Mouse (Mus musculus) retina, embryonic 14.5 days (tissue): Measurements from ENCODE around the gene Doc2g.
"Not testable (repeated sequence)": the region's sequence is repeated elsewhere in the genome, so short reads cannot be mapped to it uniquely, and the experiment has no call there.

ENCODE experiments used
- DNase-seq: peaks from one replicate; pipeline ENCODE4 v3.0.0-alpha.2; 2015; ENCODE audit warnings: low spot score

Gene Doc2g

GRCm38 (mm10) chr19:4003112-4003511, at the start of gene Doc2g:
Gene Doc2g (plus strand): TSS chr19:4003313.
- DNase-seq, result no peak

- DNase-seq, result no peak
Measured at GRCm38 (mm10) chr19:3955033-3955432, 48.1 kb upstream of the Doc2g start.

GRCm38 (mm10) chr19:3955804-3956203, 47.3 kb upstream of the Doc2g start:
- DNase-seq, result no peak

- DNase-seq, result not testable (repeated sequence)
Measured at GRCm38 (mm10) chr19:3957296-3958036, 45.6 kb upstream of the Doc2g start.

- no peak for DNase-seq
Measured at GRCm38 (mm10) chr19:3958470-3958869, 44.6 kb upstream of the Doc2g start, which contains the start of gene Aldh3b3. Gene Aldh3b3 (plus strand): TSS chr19:3958645.

GRCm38 (mm10) chr19:3959030-3959429, 44.1 kb upstream of the Doc2g start:
- DNase-seq, result no peak

- DNase-seq, result no peak
Measured at GRCm38 (mm10) chr19:3960211-3960610, 42.9 kb upstream of the Doc2g start.

- DNase-seq, result not testable (repeated sequence)
Measured at GRCm38 (mm10) chr19:3961805-3962204, 41.3 kb upstream of the Doc2g start.

- peak; percentile 48 for DNase-seq
Measured at GRCm38 (mm10) chr19:3962469-3962868, 40.6 kb upstream of the Doc2g start.

- no peak for DNase-seq
Measured at GRCm38 (mm10) chr19:3964030-3964429, 39.1 kb upstream of the Doc2g start.

- peak; percentile 54 for DNase-seq
Measured at GRCm38 (mm10) chr19:3966330-3967075, 36.6 kb upstream of the Doc2g start.

- DNase-seq, result no peak
Measured at GRCm38 (mm10) chr19:3967258-3967657, 35.9 kb upstream of the Doc2g start.

GRCm38 (mm10) chr19:3972229-3972628, 30.9 kb upstream of the Doc2g start, which contains the start of gene Aldh3b2:
Gene Aldh3b2 (plus strand): TSS chr19:3972328.
- no peak for DNase-seq

- DNase-seq, result not testable (repeated sequence)
Measured at GRCm38 (mm10) chr19:3974608-3975007, 28.5 kb upstream of the Doc2g start.

- DNase-seq, result no peak
Measured at GRCm38 (mm10) chr19:3975866-3976265, 27.2 kb upstream of the Doc2g start.

GRCm38 (mm10) chr19:3980309-3980708, 22.8 kb upstream of the Doc2g start:
- peak; percentile 95 for DNase-seq

- no peak for DNase-seq
Measured at GRCm38 (mm10) chr19:3980917-3981316, 22.2 kb upstream of the Doc2g start.

GRCm38 (mm10) chr19:3983527-3984200, 19.4 kb upstream of the Doc2g start:
- DNase-seq, result no peak

- DNase-seq, result peak; percentile 74
Measured at GRCm38 (mm10) chr19:3985261-3985681, 17.8 kb upstream of the Doc2g start.

GRCm38 (mm10) chr19:3986334-3986733, 16.8 kb upstream of the Doc2g start, which contains the start of gene Acy3:
Gene Acy3 (plus strand): TSS chr19:3986570.
- DNase-seq, result peak; percentile 54

GRCm38 (mm10) chr19:3988066-3988465, 15.0 kb upstream of the Doc2g start:
- DNase-seq, result no peak

GRCm38 (mm10) chr19:3988750-3989149, 14.4 kb upstream of the Doc2g start:
- DNase-seq, result peak; percentile 33
